Mouse (Mus musculus): ENCODE measurements around the gene Ttc7b.

The Ttc7b gene

DNA sequence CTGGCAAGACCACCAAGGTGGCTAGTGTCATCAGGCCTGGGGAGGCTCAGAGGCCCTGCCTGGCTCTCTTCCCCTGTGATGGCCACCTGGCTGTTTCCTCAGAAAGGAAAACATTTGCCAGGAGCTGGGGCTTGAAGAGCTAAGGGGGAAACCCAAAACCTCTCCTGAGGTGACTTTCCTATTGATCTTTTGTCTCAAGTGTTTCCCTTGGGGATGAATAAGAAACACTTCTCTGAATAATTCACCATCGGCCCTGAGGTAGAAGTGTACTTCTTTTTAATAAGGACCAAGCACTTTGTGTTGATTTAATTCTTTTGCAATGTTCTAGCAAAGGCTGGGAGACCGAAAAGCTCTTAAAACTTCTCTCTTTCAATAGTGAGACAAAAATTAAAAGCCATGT is 197.0 kb downstream of the Ttc7b start:
- peak; percentile 21 for DNase-seq

- no peak for DNase-seq
Observed at GRCm38 (mm10) chr12:100322225-100322624, 198.4 kb downstream of the Ttc7b start.

DNA sequence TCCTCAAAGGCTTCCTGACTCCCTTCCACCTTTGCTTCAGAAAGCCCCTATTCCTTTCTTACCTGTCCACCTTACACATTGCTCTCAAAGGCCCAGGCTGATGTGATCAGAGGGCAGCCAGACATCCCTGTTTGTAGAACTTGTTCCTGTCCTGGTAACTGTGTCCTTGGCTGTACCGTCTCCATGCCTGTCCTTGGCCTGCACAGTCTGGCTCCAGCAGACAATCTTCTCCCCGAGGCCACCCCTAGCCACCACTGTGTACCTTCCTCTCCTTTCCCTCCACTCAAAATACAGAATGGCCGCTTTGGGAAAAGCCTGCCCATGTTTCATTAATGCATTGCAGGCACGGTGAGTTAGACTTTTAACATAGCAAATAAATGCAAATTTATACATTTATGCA is 199.1 kb downstream of the Ttc7b start:
- DNase-seq = no peak

DNA sequence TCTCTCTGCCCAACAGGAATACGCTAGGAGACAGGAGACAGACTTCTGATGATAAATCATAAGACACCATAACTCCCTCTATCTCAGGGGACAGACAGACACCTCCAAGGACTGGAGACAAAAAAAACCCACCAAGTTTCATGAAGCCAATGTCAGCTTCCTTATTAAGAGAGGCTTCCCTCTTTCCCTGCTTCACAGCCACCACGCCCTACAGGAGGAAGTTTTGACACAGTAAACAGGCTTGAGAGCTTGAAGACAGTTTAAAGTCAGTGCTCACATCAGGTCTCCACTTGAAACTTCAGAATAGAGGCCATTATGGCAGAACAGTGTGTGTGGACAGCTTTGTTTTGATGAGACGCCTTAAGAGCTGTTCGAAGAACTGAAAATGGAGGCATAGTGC is 200.9 kb downstream of the Ttc7b start:
- no peak for DNase-seq

- no peak for DNase-seq
Observed at GRCm38 (mm10) chr12:100317936-100318335, 202.7 kb downstream of the Ttc7b start.

GRCm38 (mm10) chr12:100316094-100316493 is 204.5 kb downstream of the Ttc7b start:
- no peak for DNase-seq

DNA sequence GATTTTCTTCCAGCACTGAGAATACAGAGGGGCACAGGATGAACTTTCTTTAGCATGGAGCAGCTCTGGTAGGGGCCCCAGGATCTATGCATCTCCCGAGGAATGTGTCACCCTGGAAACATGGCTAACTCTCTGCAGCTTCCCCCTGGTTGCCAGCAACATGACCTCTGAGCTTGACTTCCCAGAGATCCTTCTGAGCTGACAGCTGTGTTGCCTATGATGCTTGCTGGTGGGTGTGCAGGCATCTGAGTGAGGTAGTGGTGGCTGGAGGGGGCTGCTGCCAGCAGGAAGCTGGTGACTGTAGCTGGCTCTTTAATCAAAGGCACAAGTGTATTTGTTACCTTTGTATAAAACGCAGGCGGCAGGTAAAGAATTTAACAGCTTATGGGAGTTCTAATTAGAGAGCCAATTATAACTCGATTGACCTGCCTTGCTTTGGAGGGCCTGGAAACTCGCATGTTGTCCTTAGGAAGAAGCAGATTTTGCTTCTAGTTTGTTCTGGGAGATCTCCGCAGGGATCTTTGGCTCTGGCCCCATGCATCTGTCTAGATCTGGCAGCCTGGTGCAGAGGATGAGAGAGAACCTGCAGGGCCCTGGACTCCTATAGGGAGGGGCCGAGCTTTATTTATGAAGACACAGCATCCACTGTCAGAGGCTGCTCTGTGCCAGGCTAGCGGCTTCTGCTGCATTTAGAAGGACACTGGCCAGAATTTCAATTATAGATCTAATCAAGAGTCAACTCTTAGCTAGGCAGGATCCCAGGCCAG is 205.3 kb downstream of the Ttc7b start:
- no peak for DNase-seq

- DNase-seq = no peak
Observed at GRCm38 (mm10) chr12:100313785-100314375, 206.7 kb downstream of the Ttc7b start.

DNA sequence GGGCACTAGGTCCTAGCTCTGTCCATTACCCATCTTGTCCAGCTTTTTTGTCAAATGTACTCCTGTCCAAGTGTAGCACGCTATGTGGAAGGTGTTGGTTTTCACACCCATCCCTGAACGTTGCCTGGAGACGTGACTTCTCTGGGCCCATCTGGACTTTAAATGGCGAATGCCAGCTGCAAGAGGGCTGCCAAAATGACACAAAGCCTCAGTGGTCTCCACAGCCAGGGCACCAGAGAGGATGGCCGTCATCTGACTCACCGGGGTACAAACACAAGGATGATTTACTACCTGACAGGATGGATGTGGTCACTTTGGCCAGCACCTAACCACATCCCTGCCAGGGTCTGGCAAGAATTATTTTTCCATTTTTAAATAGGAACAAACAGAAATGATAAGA is 207.4 kb downstream of the Ttc7b start:
- DNase-seq = no peak

GRCm38 (mm10) chr12:100310471-100311392 is 209.9 kb downstream of the Ttc7b start:
- DNase-seq = no peak

- DNase-seq = no peak
Observed at GRCm38 (mm10) chr12:100309201-100309600, 211.4 kb downstream of the Ttc7b start.

DNA sequence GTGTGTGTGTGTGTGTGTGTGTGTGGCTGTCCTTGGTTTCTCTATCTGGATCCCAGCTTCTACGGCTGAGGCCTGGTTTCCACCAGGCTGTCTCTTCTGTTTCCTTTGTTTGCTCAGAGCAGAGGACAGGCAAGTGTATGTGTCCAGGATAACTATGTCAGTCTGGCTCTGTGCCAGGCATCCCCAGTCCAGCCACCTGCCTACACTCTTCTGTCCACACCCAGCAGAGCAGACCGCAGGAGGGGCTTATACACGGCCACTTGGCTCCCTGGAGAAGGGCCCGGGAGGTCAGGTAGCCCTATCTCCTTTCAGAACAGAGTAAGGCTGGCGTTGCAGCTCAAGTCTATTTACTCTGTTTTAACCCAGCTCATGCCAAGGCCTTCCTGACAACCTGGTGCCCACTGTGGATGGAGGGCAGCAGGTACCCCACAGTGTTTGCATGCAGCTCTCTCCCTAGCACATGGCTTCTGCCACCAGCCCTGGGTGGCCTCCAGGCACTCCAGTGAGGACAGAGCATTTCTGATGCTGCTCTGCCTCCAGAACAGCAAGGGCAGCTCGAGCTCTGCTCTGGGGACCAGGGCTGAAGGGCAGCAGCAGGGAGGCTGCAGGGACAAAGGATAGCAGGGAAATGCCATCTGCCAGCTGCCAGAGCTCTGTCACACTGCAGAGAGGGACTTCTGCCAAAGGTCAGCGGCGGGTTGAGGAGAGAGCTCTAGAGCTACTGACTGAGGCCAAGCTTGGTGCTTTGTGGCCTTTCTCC is 212.9 kb downstream of the Ttc7b start:
- DNase-seq = peak; percentile 84

DNA sequence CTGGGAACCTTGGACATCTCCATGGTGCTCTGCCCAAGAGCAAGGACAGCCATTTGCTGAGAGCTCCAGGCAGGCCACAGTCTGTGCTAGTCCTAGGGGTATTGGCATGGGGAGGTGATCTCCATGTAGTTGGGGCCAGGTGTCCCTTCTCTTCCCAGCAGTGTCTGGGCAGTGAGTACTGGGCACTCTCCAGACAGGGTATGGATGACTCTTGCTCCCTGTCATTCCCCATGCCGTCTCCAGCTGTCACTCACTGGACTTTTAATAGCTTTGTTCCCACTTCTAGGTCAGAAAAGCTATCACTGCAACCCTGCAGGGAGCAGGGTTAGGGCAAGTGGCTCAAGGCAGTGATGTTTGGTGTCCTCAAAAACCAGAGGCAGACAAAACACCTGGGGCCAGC is 214.3 kb downstream of the Ttc7b start:
- no peak for DNase-seq

GRCm38 (mm10) chr12:100305051-100305673 is 215.5 kb downstream of the Ttc7b start:
- DNase-seq = peak; percentile 54

DNA sequence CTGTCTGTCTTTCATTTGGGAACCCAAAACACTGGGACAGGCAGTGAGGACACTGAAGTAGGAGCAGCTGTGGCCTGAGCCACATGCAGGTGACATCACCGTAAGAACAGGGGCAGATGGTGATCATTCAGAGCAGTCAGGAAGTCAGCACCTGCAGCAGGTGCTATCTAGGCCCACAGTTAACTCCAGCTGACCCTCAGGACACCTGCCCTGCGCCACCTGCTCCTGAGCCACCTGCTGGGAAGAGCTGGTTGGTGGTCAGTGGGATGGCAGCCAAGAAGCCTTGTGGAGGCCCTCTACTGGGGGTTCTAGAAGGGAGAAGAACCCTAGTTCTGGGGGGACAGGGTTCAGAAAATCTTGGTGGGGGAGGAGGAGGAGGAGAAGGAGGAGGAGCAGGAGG is 216.3 kb downstream of the Ttc7b start:
- no peak for DNase-seq

DNA sequence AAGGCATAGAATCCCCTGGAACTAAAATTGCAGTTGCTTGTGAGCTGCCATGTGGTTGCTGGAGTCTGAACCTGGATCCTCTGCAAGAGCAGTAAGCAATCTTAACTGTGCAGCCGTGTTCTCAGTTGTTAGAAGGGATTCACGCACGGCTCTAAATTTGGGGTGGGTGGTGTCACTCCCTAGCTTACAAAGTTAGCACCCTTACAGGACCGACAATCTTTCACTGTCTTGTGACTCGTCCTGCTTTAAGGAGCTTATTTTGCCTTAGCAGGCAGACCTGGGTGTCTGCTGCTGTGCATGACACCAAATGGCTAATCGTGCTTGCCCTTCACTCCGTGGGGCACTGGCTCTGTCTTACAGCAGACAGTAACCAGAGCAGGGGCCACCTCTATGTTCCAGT is 217.5 kb downstream of the Ttc7b start:
- no peak for DNase-seq

DNA sequence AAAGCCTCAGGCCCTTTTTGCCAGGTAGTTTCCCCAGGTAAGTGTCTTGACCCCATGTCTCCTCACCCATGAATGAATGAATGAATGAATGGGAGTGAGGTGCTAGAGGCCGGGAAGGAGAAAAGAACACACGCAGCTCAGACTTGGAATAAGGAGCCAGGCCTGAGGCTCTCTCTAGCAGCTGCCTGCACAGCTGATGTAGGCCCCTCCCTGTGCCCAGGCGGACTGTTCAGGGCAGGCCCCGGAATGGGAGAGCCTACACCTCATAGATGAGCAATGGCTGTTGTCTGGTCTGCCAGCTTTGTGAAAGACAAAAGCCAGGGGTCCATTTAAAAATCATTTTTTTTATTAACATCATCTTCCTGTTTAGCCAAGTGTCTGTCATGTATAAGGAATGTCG is 220.2 kb downstream of the Ttc7b start:
- DNase-seq = no peak

GRCm38 (mm10) chr12:100299322-100299726 is 221.3 kb downstream of the Ttc7b start:
- peak; percentile 71 for DNase-seq

DNA sequence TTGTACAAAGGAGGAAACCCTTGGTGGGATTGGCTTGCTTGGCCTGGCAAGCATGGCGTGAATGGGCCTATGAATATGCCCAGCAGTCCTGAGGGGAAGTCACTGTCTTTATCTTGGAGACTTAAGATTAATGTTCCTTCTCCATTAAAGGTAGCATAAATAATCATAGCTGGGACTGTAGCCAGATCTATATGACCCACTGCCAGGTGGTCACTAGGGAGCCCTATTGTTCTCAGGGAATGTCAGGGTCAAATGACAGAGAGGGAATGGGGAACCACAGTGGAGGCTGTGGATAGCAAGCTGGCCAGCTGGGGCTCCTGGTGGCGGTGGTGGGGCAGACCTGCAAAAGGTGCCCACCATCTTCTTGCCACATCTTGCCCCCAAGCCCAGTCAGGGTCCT is 221.8 kb downstream of the Ttc7b start:
- no peak for DNase-seq

- no peak for DNase-seq
Observed at GRCm38 (mm10) chr12:100297961-100298360, 222.7 kb downstream of the Ttc7b start.

DNA sequence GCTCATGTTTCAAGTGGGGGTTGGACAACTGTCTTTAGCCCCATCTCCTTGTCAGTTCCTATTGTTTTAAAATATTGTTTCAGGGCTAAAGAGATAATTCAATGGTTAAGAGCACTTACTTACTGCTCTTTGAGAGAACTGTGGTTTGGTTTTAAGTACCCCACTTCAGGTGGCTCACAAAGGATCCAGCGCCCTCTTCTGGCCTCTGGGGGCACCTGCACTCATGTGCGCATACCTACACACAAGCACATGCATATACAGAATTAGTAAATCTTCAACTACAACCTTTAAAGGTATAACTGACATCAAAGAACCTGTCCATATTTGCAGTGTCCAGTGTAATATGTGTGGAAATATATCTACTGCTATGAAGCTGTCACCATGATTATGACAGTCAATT is 226.2 kb downstream of the Ttc7b start:
- DNase-seq = no peak

GRCm38 (mm10) chr12:100293956-100294355 is 226.7 kb downstream of the Ttc7b start:
- peak; percentile 71 for DNase-seq

Data from lung, postnatal 10 days (tissue).